Mouse (Mus musculus) heart, adult 2 months (tissue): ENCODE data around the gene Anapc11.

Experiments
- CTCF ChIP-seq: fragments of 200-600 bp; IDR thresholded peaks from 2 replicates; pipeline ENCODE4 v1.8.1; 2022; ENCODE audit warnings: antibody characterized with exemption, mild to moderate bottlenecking, moderate library complexity
- EP300 ChIP-seq: fragments of 200-500 bp; IDR thresholded peaks from 2 replicates; pipeline ENCODE4 v1.6.1; 2011; ENCODE audit warnings: low read depth, low read length, control low read depth; ENCODE audit not compliant: insufficient read depth
- POLR2A ChIP-seq: fragments of 200-500 bp; IDR thresholded peaks from 2 replicates; pipeline ENCODE4 v1.6.1; 2011; ENCODE audit warnings: mild to moderate bottlenecking, low read depth, low read length, control low read depth; ENCODE audit not compliant: insufficient read depth

GRCm38 (mm10) chr11:120579316-120580107, 18.7 kb upstream of the Anapc11 start:
- TF ChIP-seq CTCF (no peak; the same call in 1 of the 2 replicates), POLR2A (no peak), EP300 (0 out of 2 replicates have a peak, but pooled peaks have one; percentile 32)
